Mouse (Mus musculus) cerebellum, postnatal 4 days (tissue): ENCODE measurements around the gene Zbtb45.

Source experiments
- DNase-seq, 2 experiments: peaks; one replicate each; pipeline ENCODE4 v3.0.0; 2022; ENCODE audit warnings: low spot score in 2 of 2, mixed read lengths in 1 of 2

Gene Zbtb45

GRCm38 (mm10) chr7:13010005-13010908 is at the start of gene Zbtb45:
Zbtb45 (minus strand) TSS chr7:13010034.
- DNase-seq, result peak in 1 of 2 experiments; percentile 19

- no peak for DNase-seq
Measured at GRCm38 (mm10) chr7:13059536-13059935, 49.7 kb upstream of the Zbtb45 start.

GRCm38 (mm10) chr7:13056913-13057700 is 47.3 kb upstream of the Zbtb45 start:
- DNase-seq, result no peak

GRCm38 (mm10) chr7:13054287-13055010 is 44.6 kb upstream of the Zbtb45 start, which contains the start of gene Mzf1:
Mzf1 (minus strand) TSS chr7:13054764.
- peak; percentile 84 to 93 for DNase-seq

- DNase-seq, result no peak
Measured at GRCm38 (mm10) chr7:13053961-13054286, 44.1 kb upstream of the Zbtb45 start.

GRCm38 (mm10) chr7:13053501-13053900 is 43.7 kb upstream of the Zbtb45 start:
- DNase-seq, result no peak

GRCm38 (mm10) chr7:13053001-13053400 is 43.2 kb upstream of the Zbtb45 start:
- no peak for DNase-seq

GRCm38 (mm10) chr7:13046084-13046483 is 36.2 kb upstream of the Zbtb45 start:
- peak in 1 of 2 experiments; percentile 57 for DNase-seq

- DNase-seq, result no peak
Measured at GRCm38 (mm10) chr7:13044254-13044625, 34.4 kb upstream of the Zbtb45 start.

- peak in 1 of 2 experiments; percentile 59 for DNase-seq
Measured at GRCm38 (mm10) chr7:13043445-13044253, 33.8 kb upstream of the Zbtb45 start.

- DNase-seq, result no peak
Measured at GRCm38 (mm10) chr7:13043120-13043444, 33.2 kb upstream of the Zbtb45 start.

GRCm38 (mm10) chr7:13042511-13042910 is 32.7 kb upstream of the Zbtb45 start:
- DNase-seq, result no peak

- DNase-seq, result no peak
Measured at GRCm38 (mm10) chr7:13041256-13041655, 31.4 kb upstream of the Zbtb45 start.

- DNase-seq, result no peak
Measured at GRCm38 (mm10) chr7:13039181-13039580, 29.3 kb upstream of the Zbtb45 start.

- DNase-seq, result no peak
Measured at GRCm38 (mm10) chr7:13038621-13039169, 28.9 kb upstream of the Zbtb45 start.

- peak; percentile 99 for DNase-seq
Measured at GRCm38 (mm10) chr7:13037901-13038555, 28.2 kb upstream of the Zbtb45 start, which contains the start of gene Ube2m. Ube2m (minus strand) TSS chr7:13038275.

GRCm38 (mm10) chr7:13037366-13037765 is 27.5 kb upstream of the Zbtb45 start:
- no peak for DNase-seq

GRCm38 (mm10) chr7:13036806-13037205 is 27.0 kb upstream of the Zbtb45 start:
- no peak for DNase-seq

- DNase-seq, result no peak
Measured at GRCm38 (mm10) chr7:13035211-13035855, 25.5 kb upstream of the Zbtb45 start.
